Mouse (Mus musculus) limb, embryonic 14.5 days (tissue): Measurements from ENCODE around the gene Foxn3. TPM values are rescaled to one million over a fixed set of nuclear protein-coding genes. Genes with fewer than 3 reads are reported as not detected.

Source experiments
- ATAC-seq: fragments of 200-750 bp; cut with Nextera tagmentation; 2 replicates; pipeline ENCODE4 v1.8.0; 2017; ENCODE audit warnings: low read depth, moderate number of reproducible peaks, moderate TSS enrichment; ENCODE audit not compliant: low FRiP score
- DNase-seq: peaks from one replicate; pipeline ENCODE4 v3.0.0-alpha.2; 2015; ENCODE audit warnings: low spot score
- H3K27ac ChIP-seq: fragments of 300-500 bp; sonication (generic); replicated peaks from 2 replicates; pipeline ENCODE4 v1.5.1; 2014; ENCODE audit warnings: low read depth, mild to moderate bottlenecking, low read length, moderate library complexity, mixed read lengths
- H3K27me3 ChIP-seq: fragments of 300-500 bp; sonication (generic); 2 replicates; pipeline ENCODE4 v1.6.1; 2014; ENCODE audit warnings: low read length, mixed read lengths; ENCODE audit not compliant: control insufficient read depth, insufficient read depth
- H3K36me3 ChIP-seq: fragments of 300-500 bp; sonication (generic); 2 replicates; pipeline ENCODE4 v1.6.1; 2014; ENCODE audit warnings: mild to moderate bottlenecking, low read length, moderate library complexity, mixed read lengths; ENCODE audit not compliant: control insufficient read depth, insufficient read depth
- H3K4me1 ChIP-seq: fragments of 300-500 bp; sonication (generic); 2 replicates; pipeline ENCODE4 v1.6.1; 2014; ENCODE audit warnings: antibody characterized with exemption, low read length, mixed read lengths; ENCODE audit not compliant: control insufficient read depth, insufficient read depth
- H3K4me2 ChIP-seq: fragments of 300-500 bp; sonication (generic); replicated peaks from 2 replicates; pipeline ENCODE4 v1.6.1; 2014; ENCODE audit warnings: low read depth, mild to moderate bottlenecking, low read length, moderate library complexity; ENCODE audit not compliant: severe bottlenecking
- H3K4me3 ChIP-seq: fragments of 300-500 bp; sonication (generic); replicated peaks from 2 replicates; pipeline ENCODE4 v1.5.1; 2014; ENCODE audit warnings: low read length
- H3K9ac ChIP-seq: fragments of 300-500 bp; sonication (generic); 2 replicates; pipeline ENCODE4 v1.6.1; 2014; ENCODE audit warnings: mild to moderate bottlenecking, low read depth, low read length, moderate library complexity; ENCODE audit not compliant: severe bottlenecking
- H3K9me3 ChIP-seq: fragments of 300-500 bp; sonication (generic); 2 replicates; pipeline ENCODE4 v1.6.1; 2016; ENCODE audit warnings: low read length; ENCODE audit not compliant: control insufficient read depth
- POLR2A ChIP-seq: fragments of 200-500 bp; IDR thresholded peaks from 2 replicates; pipeline ENCODE4 v1.8.0; 2012; ENCODE audit warnings: inconsistent platforms, mild to moderate bottlenecking, moderate library complexity, borderline replicate concordance; ENCODE audit not compliant: insufficient read depth, insufficient read length; ENCODE audit errors: extremely low read depth
- WGBS: fragments of 180-500 bp; shearing (Covaris S2); extraction: QIAGEN DNeasy Blood & Tissue Kit; methylation state at CpG from one replicate; pipeline ENCODE4 v1.1.7; 2014; 5-methylcytosine and 5-hydroxymethylcytosine counted together
- polyA plus RNA-seq, 2 experiments: library from polyadenylated mRNA; depleted of rRNA in 1 of 2; stranded (reverse) in 1 of 2; unstranded in 1 of 2; fragments of >200 nt; fragmentation: Nextera tagmentation in 1 of 2; extraction: Ambion mirVana in 1 of 2; gene quantifications; 2 replicates each; pipeline versions ENCODE4 v1.2.1 to v1.2.3; 2012 to 2014

Gene Foxn3
- polyA plus RNA-seq, 2 experiments: 27.6 to 118 TPM

GRCm38 (mm10) chr12:99557498-99557897 lies 5.9 kb downstream of the Foxn3 start:
- Histone ChIP-seq H3K4me2 (no peak overlapping the region), H3K9me3 (no peaks in the 10 kb centered on the region), H3K27me3 (no peaks in the 10 kb centered on the region), H3K36me3 (peaks cover 3% of the 10 kb centered on the region; the same call in 1 of the 2 replicates), H3K4me1 (peaks cover 27% of the 10 kb centered on the region), H3K4me3 (no peak overlapping the region), H3K9ac (no peak overlapping the region), H3K27ac (no peak overlapping the region)
- no peak for TF ChIP-seq POLR2A
- DNase-seq (no peak), ATAC-seq (no peak)
- WGBS: 83% methylated on average over 8 of the region's 8 CpGs

GRCm38 (mm10) chr12:99550629-99551028 lies 12.8 kb downstream of the Foxn3 start:
- H3K36me3 ChIP-seq: peaks cover 3% of the 10 kb centered on the region; the same call in 1 of the 2 replicates
- H3K4me2 ChIP-seq: no peak overlapping the region
- WGBS: 79% methylated on average over 8 of the region's 8 CpGs
- H3K27ac ChIP-seq: no peak overlapping the region
- DNase-seq (no peak), ATAC-seq (no peak)
- H3K4me3 ChIP-seq: no peak overlapping the region
- no peak overlapping the region for H3K9ac ChIP-seq
- no peaks in the 10 kb centered on the region for H3K9me3 ChIP-seq
- no peaks in the 10 kb centered on the region for H3K27me3 ChIP-seq
- TF ChIP-seq POLR2A: no peak
- peaks cover 11% of the 10 kb centered on the region; the same call in 1 of the 2 replicates for H3K4me1 ChIP-seq

- ATAC-seq: no peak
- Histone ChIP-seq H3K4me2 (no peak overlapping the region), H3K27me3 (no peaks in the 10 kb centered on the region), H3K9ac (no peak overlapping the region), H3K9me3 (no peaks in the 10 kb centered on the region), H3K27ac (no peak overlapping the region), H3K4me1 (peaks cover 11% of the 10 kb centered on the region; the same call in 1 of the 2 replicates), H3K36me3 (no peaks in the 10 kb centered on the region), H3K4me3 (no peak overlapping the region)
- DNase-seq: no peak
- WGBS: 95% methylated on average over 10 of the region's 10 CpGs
- no peak for TF ChIP-seq POLR2A
Measured at GRCm38 (mm10) chr12:99549811-99550210, 13.6 kb downstream of the Foxn3 start.

GRCm38 (mm10) chr12:99548419-99548818 lies 15.0 kb downstream of the Foxn3 start:
- no peak for DNase-seq
- no peaks in the 10 kb centered on the region for H3K9me3 ChIP-seq
- ATAC-seq: no peak
- no peak overlapping the region for H3K4me2 ChIP-seq
- H3K4me3 ChIP-seq: no peak overlapping the region
- 87% methylated on average over 7 of the region's 7 CpGs for WGBS
- H3K4me1 ChIP-seq: peaks cover 2% of the 10 kb centered on the region; the same call in 1 of the 2 replicates
- H3K9ac ChIP-seq: no peak overlapping the region
- no peaks in the 10 kb centered on the region for H3K27me3 ChIP-seq
- TF ChIP-seq POLR2A: no peak
- no peak overlapping the region for H3K27ac ChIP-seq
- 0 out of 2 replicates have a peak, but pooled peaks cover 2% of the 10 kb centered on the region for H3K36me3 ChIP-seq

- no peak overlapping the region for H3K27ac ChIP-seq
- 0 out of 2 replicates have a peak, but pooled peaks cover 2% of the 10 kb centered on the region for H3K36me3 ChIP-seq
- H3K4me2 ChIP-seq: no peak overlapping the region
- no peak for DNase-seq
- H3K4me1 ChIP-seq: no peaks in the 10 kb centered on the region; the same call in 1 of the 2 replicates
- no peaks in the 10 kb centered on the region for H3K27me3 ChIP-seq
- no peak overlapping the region for H3K4me3 ChIP-seq
- no peak for TF ChIP-seq POLR2A
- no peak for ATAC-seq
- H3K9me3 ChIP-seq: no peaks in the 10 kb centered on the region
- no peak overlapping the region for H3K9ac ChIP-seq
- 92% methylated on average over 6 of the region's 6 CpGs for WGBS
Measured at GRCm38 (mm10) chr12:99547295-99547694, 16.1 kb downstream of the Foxn3 start.
